Mouse (Mus musculus): ENCODE results near the gene Aph1a.

GRCm38 (mm10) chr3:95938217-95938616, 44.4 kb downstream of the Aph1a start:
- no peak for TF ChIP-seq POLR2A (IDR thresholded peaks at IDR 0.05; ENCODE audit: low read depth, low read length)
- no peak for TF ChIP-seq CTCF (conservative IDR thresholded peaks at IDR 0.05; ENCODE audit: insufficient read depth, insufficient read length, low read depth, low read length)

Data from kidney, adult 2 months (tissue).